Mouse (Mus musculus): ENCODE results near the gene Anapc4.

Anapc4 gene

DNA sequence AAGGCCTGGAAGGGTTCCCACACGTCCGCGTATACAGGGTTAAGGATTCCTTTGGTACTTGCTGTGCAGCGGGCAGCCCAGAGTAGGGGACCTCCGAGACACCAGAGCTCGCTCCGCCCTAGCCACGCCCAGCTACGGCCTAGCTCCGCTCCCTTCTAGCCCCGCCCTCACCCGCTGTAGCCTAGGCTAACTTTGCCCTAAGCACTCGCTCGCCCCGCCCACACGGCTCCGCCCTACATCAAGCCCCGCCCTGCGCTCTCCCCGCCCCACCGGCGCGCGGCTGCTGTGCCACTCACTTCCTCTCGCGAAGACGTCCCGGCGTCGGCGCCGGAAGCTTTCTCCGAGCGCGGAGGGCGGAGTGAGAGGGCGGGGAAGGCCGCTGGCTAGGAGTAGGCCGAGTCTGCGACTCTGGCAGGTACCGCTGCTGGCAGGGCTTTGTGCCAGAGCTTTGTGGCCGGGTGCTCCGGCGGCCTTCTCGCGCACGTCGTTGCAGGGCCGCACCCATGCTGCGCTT, at the start of gene Anapc4:
TSS of gene Anapc4 (plus strand) at position 252 of the 514 bp plus-strand sequence.
- DNase-seq: peak; percentile 100

DNA sequence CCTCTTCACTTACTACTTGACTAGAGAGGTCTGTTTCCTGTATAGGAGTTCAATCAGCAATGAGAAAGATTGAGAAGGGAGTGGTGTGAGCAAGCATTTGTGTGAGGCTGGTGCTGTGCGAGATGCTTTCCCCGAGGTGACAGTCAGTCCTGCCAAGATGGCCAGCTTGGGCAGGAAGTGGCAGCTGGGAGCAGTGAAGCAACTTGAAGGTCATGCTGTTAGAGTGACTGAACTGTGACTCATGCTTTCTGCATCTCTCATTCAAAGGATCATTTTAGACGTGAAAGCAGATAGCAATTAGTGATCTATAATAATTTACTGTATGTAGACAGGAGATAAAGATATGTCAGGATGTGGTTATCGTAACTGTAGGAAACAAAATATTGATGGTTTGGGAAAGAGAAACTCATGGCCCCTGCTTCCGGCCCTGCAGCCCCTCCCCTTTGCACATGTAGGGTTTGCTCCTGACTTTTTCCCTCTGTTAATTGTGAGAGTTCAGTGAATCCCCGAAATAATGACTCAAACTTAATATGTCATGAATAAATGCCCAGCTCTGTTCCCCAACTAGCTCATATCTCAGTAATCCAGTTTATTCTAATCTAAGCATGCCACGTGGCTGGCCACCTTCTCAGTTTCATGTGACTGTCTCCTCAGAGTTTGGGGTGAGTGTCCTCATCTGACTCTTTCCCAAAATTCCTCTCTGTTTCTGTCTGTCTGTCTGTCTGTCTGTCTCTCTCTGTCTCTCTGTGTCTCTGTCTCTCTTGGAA, 47.1 kb upstream of the Anapc4 start:
- DNase-seq: no peak

DNA sequence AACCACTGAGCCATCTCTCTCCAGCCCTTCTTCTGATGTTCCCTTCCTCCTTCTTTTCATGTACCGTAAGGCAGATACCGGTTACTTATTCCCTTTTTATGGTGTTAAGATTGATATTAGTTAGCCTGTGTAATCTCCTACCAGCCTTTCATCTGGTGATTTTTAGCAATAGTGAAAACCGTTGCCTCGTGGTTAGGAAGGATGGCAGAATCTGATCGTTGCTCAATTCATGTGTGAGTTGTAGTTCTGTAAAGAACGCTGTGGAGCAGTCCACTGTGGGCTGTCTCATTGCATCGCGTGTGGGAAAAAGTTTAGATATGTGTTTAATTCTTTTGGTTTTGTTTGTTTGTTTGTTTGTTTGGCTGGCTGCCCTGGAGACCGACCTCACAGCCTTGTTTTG, 40.6 kb upstream of the Anapc4 start:
- DNase-seq: no peak

DNA sequence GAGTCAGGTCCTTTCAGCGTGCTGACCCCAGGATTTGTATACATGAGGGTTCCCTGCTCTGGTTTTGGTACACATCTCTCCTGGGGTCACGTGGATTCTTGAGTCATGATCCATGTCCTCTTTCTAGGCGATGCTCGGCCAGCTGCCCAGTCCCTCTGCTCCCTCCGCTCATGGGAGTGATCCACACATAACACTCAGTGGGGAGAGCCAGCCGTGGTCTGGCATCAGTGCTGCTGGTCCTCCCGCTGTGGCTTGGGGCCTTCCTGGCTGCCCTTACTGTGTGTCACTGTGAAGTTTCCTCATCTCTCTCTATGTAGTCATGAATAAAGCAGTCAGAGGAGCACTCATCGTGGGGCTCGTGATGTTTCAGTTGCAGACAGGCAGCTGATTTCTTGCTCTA, 39.7 kb upstream of the Anapc4 start:
- DNase-seq: no peak

DNA sequence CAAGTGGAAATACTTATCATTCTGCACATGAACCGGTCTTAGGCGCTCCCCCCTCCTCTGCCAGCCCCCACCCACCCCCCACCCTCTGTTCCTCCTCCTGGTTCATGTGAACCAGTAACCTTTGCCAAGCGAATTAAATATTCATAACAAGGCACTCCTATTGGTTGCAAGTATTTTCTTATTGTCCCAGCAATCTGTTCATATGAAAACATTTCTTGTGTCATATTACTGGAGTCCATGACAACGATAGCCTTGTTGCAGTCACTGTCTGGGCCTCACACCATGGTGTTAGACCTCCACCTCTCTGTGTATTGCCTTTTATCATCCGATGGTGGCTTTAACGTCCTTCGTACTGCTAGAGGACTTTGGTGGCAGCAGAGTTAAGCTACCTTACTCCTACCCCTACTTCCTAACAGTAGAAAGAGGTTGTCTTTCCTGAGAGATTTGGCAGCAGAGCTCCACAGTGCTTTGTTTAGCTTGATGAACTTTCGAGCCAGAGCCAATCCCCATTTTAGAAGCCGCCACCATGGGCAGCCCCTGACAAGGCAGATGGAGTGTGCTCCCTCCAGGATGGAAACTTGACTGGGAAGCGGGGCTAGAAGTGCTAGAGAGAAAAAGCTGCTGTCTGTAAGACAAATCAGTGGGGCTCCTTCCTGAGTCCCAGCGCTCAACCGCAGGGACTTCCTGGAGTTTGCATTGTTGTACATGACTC, 34.4 kb upstream of the Anapc4 start:
- DNase-seq: no peak

DNA sequence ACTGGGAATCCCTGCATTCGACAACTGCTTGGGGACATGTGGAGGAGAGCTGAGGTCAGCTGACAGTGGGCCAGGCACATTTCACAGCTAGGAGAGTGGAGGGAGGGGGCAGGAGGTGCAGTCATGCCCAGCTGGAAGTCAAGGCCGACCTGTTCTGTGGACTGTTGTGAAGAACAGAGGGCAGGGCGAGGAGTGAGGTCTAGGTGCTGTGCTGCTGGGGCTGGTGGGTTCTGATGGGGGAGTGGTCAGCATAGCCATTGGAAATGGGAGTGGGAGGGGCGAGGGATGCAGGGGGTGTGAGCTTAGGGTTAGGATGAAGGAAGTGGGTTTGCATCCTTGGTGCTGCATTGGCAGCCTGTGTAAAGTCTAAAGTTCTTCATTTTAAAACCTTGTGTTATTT, 28.0 kb upstream of the Anapc4 start:
- DNase-seq: no peak

DNA sequence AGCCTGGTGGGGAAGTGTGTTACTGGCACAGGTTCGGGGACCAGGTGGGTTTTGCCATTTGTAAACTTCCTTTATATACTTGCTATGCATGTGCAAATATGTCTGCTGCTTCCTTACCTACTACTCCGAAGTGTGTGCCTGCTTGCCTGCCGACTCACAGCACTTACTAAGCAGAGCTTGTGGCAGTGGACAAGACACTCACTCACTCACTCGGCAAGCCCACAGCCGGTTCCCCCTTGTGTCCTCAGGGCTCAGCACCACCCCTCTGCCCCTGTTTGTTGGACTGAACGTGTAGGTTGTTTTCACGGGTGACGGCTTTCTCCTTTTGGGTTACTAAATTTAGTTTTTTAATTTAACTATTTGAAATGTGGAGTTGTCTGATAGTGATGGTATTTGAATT, 27.5 kb upstream of the Anapc4 start:
- DNase-seq: no peak

DNA sequence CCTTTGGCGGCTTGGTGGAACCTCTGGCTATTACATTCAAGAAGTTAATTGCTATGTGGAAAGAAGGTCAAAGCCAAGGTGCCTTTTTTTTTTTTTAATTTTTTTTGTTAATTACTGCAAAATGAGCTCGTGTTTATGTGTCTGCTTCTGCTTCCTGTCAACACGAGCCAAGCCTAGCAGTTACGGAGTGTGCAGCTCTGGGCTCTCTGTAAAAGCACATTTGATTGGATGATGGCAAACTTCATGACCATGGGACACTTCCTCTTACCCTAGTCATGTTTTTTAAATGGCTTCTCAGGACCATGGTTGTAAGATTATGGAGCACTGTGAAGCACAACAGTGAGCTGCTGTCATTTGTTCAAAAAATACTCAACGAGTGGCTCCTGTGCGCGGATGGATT, 26.8 kb upstream of the Anapc4 start:
- no peak for DNase-seq

DNA sequence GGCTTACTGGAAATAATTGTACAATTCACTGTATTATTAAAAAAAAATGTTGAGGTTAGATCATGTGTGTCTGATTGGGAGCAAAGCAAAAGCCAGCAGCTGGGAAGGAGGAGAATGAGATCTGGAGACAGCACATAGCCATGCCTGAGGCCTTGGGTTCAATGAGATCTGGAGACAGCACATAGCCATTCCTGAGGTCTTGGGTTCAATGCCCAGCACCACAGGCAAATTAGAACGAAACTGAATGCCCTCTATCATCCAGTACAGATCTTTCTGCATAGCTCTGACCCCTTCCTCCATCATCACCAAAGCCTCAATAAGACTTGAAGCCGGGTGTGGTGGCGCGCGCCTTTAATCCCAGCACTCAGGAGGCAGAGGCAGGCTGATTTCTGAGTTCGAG, 23.4 kb upstream of the Anapc4 start:
- no peak for DNase-seq

DNA sequence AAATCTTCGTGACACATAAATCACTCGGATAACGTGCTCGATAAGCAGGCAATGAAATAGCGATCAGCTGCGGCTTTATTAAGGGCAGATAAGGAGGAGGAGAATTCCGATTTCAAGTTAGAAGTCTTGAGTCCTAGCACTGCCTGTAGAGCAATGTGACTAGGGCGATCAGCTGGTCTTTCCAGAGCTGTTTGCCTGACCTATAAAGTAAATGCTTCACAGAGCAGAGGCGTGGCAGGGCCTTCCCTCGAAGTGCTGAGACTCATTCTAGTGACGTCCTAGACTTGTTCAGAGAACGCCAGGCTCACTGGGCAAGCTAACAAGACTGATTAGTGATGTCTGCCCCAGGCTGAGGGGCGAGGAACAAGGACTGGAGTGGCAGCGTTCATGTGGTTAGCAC, 22.8 kb upstream of the Anapc4 start:
- no peak for DNase-seq

DNA sequence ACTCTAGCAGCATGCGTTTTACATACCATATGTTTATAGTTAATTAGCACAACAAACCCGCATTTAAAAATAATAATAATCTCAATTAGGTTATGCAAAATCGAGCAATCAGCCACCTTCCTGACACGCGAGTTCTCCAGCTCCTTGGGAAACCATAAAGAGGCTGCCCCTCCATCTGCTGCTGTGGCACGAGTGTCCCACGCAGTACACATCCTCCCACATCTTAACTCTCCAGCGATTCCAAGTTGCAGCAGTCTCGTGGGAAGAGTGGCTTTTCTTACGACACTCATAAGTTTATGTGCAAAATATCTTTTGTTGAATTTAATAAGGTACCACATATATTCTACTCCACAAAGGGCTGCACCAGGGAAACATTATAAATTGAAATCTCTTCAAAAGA, 21.4 kb upstream of the Anapc4 start:
- DNase-seq: no peak

DNA sequence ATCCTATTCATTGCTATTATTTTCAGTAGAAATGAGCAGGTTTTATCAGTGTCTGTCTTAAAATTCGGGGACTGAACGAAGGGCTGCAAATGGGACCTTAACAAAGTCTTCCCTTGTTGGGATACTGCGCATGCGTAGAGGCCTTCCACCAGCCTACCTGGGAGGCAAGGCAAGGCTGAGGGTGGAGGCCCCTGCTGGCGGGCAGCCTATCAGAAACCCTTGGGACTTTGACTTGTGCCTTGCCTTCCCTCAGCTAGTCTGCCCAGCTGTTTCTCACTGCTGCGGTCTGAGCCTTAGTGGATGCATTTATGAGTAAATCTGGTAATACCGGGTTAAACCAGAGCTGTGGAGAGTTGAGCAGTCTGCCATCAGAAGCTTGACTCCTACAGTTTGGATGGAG, 20.5 kb upstream of the Anapc4 start:
- no peak for DNase-seq

DNA sequence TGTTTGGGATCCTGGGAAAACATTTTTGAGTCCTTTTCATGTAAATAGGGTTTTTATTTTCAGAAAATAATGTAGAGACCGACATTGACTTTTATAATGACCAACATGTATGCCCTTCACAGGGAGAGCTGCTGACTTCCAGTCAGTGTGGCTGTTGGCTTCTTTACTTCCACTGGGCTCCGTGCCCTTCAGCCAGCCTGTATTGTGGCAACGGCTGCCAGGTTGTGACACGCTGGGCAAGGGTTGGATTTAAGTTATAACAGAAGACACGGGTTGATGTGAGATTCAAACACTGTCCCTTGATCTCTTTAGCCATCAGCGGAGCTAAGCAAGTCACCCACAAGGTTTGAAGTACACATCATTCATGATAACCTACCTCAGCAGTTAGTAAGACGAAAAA, 15.1 kb upstream of the Anapc4 start:
- no peak for DNase-seq

DNA sequence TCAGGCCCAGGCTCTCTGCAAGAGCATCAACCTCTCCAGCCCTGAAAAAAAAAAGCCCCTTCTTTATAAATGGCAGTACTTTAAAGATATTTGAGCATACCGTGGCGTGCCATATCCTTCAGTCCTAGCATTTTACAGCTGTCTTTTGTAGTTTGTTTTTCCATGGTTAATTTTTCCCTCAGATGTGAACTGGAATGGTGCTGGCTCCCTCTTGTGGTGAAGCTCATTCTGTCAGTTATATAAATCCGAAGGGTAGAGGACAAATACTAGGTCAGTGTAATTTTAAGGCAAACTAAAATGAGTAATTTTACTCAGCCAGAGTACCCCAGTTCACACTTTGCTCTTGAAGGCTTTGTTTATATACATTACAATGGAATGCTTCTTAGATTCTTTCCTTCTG, 12.1 kb upstream of the Anapc4 start:
- peak; percentile 72 to 75 for DNase-seq

DNA sequence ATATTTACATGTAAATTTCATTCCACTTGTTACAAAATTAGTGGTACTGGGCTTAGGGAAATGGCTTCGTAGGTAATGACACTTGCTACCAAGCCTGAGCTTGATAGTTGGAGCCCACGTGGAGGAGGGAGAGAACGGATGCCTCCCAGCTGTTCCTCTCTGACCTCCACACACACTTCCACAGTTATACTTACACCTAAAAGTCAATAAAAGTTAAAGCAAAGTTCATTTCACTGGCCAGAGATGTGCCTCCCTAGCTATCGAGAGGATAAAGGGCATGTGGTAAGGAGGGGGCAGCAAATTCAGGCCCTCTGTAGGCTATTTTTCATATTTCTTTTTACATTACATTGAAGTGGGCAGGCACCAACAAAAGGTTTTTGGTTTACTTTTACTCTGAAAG, 5.9 kb upstream of the Anapc4 start:
- no peak for DNase-seq

DNA sequence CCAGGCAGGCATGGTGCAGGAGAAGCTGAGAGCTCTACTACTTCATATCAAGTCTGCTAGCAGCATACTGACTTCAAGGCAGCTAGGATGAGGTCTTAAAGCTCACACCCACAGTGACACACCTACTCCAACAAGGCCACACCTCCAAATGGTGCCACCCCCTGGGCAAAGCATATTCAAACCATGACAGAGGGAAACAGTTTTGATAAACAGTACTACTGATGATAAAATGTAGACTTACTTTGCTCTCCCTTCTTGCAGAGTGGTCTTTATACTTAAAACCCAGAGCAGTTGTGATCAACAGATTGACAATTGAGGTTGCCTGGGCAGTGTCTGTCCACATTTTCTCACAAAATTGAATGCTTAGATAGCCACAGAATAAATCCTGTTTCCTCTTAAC, 807 bp upstream of the Anapc4 start:
- peak; percentile 14 to 32 for DNase-seq

DNA sequence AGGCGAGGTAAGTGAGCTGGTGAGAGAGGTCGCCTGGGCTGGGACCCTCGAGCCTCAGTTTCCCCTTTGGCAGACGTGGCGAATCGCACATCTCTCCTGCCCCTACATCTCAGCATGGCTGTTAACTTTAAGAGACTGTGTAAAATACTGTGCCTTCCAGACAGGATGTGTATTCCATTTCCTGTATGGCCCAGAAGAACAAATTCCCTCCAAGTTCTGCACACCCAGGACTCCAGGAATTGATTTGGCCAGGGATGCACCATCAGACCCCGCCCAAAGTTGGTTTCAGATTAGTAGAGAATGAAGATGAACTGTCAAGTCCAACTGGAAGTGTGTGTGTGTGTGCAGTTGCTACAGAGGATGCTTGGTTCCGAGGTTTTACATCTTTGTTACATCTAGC, 574 bp downstream of the Anapc4 start:
- DNase-seq: peak in 1 of 2 experiments; percentile 17

DNA sequence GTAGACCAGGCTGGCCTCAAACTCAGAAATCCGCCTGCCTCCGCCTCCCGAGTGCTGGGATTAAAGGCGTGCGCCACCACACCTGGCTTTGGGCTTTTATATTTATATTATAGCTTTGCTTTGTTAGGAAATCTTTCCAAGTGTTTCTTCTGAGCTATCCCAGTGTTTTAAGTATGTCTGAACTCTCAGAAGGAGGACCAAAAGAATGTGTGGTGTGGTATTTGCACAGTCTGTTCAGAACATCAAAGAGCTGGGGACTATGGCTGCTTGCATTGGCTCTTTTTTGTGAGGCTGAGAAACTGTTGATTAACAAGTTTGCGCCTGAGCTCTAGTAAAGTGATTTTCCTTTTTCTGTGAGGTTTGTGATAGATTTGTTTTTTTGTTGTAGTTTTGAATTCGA, 10.5 kb downstream of the Anapc4 start:
- no peak for DNase-seq

DNA sequence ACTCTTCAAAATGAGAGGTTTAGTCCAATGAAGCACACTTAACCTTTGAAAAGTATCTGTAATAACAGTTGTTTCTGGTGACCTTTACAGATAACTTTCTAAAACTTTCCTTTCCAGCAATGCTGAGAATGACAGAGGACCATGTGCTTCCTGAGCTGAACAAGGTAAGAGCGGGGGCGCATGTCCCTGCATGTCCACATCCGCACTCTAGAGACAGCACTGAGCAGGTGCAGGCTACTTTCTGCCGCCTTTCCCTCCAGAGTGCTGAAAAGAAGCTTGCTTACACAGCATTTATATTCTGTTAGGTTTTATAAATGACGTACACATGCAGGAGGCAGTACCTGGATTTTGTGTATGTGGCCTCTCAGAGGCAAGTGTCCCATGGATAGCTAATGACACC, 21.9 kb downstream of the Anapc4 start:
- no peak for DNase-seq

DNA sequence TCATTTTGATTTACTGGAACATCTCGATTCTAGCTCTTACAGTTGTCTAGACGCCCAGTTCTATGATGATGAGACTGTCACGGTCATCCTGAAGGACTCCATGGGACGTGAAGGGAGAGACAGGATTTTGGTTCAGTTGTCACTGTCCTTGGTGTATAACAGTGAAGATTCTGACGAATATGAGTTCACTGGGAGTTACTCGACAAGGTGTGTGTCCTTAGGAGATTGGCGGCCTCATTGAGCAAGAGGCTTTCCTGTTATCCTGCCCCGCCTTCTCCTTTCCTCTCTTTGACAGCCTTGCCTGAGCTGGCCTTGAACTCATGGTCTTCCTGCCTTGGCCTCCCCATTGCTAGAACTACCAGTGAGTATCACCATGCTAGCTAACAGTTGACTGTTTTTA, 30.6 kb downstream of the Anapc4 start:
- no peak for DNase-seq

DNA sequence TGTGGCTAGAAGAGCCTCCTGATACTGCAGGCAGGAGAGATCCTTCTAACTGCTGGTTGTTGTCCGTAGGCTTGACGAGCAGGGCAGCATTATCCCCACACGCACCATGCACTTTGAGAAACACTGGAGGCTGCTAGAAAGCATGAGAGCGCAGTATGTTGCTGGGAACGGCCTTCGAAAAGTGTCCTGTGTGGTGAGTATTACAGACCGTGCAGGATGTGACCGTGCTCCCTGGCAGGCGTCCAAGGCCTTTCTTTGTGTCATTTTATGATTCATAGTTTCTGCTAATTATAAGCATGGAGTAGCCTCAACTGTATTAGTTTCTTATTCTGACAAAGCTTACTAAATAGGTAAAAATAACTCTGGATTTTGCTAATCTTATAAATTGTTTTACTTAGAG, 32.0 kb downstream of the Anapc4 start:
- peak; percentile 70 to 84 for DNase-seq

DNA sequence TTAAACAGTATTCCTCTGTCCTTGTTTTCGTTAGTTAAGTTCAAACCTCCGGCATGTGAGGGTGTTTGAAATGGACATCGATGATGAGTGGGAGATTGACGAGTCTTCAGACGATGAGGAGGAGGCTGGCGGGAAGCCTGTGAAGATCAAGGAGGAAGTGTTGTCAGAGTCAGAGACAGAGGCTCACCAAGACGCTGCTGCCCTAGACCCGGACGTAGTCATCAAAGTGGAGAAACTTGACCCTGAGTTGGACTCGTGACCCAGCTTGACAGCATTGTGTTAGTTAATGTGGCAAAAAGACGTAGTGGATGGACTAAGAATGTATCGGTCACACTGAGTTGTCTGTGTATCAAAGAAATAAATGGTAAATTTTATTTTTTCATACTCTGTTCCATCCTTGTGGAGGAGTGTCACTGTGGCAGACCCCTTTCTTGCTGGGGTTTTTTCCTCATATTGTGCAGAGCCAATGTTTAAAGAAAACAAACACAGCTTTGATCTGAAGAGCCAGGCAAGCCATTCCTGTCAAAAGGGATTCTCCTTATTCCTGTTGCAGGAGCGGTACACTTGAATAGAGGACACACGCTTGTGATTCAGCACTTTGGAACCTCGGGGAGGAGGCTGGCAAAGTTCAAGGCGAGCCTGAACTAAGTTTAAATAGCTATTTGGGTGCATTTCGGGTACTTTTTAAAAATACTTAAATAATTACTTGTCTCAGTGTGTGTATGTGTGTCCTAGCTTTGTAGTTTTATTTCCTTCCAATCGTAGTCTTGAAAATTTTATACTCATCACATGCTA, 32.7 kb downstream of the Anapc4 start:
- DNase-seq: no peak

DNA sequence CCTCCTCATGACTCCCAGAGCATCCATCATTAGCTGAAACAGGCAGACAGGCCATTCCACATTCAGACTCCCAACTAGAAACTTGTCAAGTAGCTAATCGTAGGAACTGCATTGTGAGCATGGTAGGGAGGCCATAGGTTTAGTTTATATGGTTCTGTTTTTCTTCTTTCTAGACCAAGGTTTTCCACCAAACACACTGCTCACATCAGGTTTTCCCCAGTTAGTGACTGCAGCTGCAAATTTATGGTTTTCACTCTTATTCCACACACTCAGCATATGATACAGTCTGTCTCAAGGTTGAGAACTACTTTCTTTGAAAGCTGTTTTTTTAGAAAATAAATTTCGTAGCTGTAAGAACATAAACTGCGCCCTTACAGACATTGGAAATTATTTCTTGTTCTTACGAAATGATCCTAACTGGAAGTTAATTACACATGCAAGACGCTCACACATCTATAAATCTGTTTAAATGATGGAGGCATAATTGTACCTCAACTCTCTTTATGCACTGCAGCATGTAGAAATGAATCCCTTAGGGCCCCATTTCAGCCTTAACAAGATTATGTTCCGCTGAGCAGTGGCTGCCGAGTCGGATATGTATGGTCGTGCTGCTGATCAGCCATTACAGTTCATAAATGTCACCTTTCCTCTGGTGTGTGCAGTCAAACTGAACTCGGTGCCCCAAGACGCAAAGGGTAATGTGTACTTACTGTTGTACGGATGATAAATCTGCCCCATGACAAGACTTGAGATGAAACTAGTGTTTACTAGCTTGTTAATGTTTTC, 35.3 kb downstream of the Anapc4 start:
- no peak for DNase-seq

Data from kidney, postnatal 36 days (tissue).